In the genomic region with DNA sequence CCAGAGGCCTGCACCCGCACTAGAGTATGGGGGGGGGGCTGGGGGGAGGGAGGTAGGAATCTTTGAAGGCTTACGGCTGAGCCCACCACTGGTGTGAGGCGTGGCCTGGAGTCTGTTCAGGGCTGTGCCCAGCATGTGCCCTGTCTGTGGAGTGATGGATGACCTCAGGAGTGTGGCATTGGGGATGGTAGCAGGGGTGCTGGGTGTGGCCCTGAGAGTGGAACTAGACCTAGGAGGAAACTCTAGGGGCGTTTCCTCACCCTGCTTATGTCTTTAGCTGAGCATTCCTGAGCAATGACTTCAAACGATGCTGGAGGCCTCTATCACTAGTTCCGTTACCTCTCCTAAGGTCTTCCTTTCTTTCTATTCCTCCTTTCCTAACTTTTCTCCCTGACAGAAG, we compare ENCODE assay signal across 8 mouse cellular contexts. TPM values are rescaled to one million over a fixed set of nuclear protein-coding genes. Genes with fewer than 3 reads are reported as not detected.
DNase-seq lines count a peak whose midpoint lies in the region; ATAC-seq lines count a peak whose summit lies in the region.

No protein-coding gene starts in this region.

- H3K4me3 ChIP-seq in kidney, embryonic 16.5 days (ENCODE audit: low read length): peak overlapping the region; percentile 52
- peak overlapping the region; percentile 91 for H3K4me3 ChIP-seq in megakaryocyte, embryonic 14.5 days (replicated peaks)

- peaks cover 24% of the 10 kb centered on the region for H3K4me1 ChIP-seq in kidney, embryonic 16.5 days (ENCODE audit: insufficient read depth, low read length)
- H3K4me1 ChIP-seq in megakaryocyte, embryonic 14.5 days: peaks cover 56% of the 10 kb centered on the region

- H3K4me2 ChIP-seq in kidney, embryonic 16.5 days (replicated peaks; ENCODE audit: low read depth, low read length): peak overlapping the region; percentile 77

- H3K27ac ChIP-seq in kidney, embryonic 16.5 days (ENCODE audit: low read length): peak overlapping the region; percentile 80

- no peak for ATAC-seq in kidney, embryonic 16.5 days (ENCODE audit: low FRiP score, low TSS enrichment)

- no peaks in the 10 kb centered on the region for H3K27me3 ChIP-seq in kidney, embryonic 16.5 days (ENCODE audit: insufficient read depth, low read length)
- H3K27me3 ChIP-seq in megakaryocyte, embryonic 14.5 days (replicated peaks): peaks cover 2% of the 10 kb centered on the region

- DNase-seq in urinary bladder, postnatal 14 days (ENCODE audit: low spot score): peak; percentile 34
- DNase-seq in urinary bladder, postnatal 36 days (ENCODE audit: low spot score in 2 of 2): no peak
- DNase-seq in heart, adult 18-20 months: peak; percentile 67 to 72
- no peak for DNase-seq in layer of hippocampus, adult 11-12 months (ENCODE audit: low spot score)
- DNase-seq in spleen, postnatal 4 days (ENCODE audit: low spot score in 2 of 2): no peak
- DNase-seq in right cerebral cortex, adult 2 months (ENCODE audit: low spot score in 2 of 2): no peak

- no peaks in the 10 kb centered on the region for H3K9me3 ChIP-seq in kidney, embryonic 16.5 days (ENCODE audit: low read length)
- no peaks in the 10 kb centered on the region for H3K9me3 ChIP-seq in megakaryocyte, embryonic 14.5 days

- H3K9ac ChIP-seq in kidney, embryonic 16.5 days (replicated peaks; ENCODE audit: low read length): peak overlapping the region; percentile 62

- 28% methylated on average over 6 of the region's 6 CpGs for WGBS in kidney, embryonic 16.5 days

- peaks cover 8% of the 10 kb centered on the region; the same call in 1 of the 2 replicates for H3K36me3 ChIP-seq in kidney, embryonic 16.5 days (ENCODE audit: insufficient read depth, low read length)
- H3K36me3 ChIP-seq in megakaryocyte, embryonic 14.5 days (replicated peaks; ENCODE audit: low read length): peaks cover 3% of the 10 kb centered on the region

RNA-seq across cellular contexts. Expression of a gene that starts 2.2 kb away (rescaled TPM):
- 1 to 10 TPM in 1 of 2 experiments, under 1 TPM in 1; 0.85 to 1.2 TPM for total RNA-seq in heart, adult 18-20 months (2021)
- polyA plus RNA-seq in kidney, embryonic 16.5 days (2015; fragmentation: Nextera tagmentation; extraction: Ambion mirVana): 0.14 and 0.23 TPM in 2 replicates
- polyA plus RNA-seq in megakaryocyte, embryonic 14.5 days (2012; ENCODE audit: insufficient read depth, low replicate concordance): 0.23 TPM in 1 of 2 replicates, not detected in the other

RNA-seq across cellular contexts. Expression of a gene that starts 2.3 kb away (rescaled TPM):
- total RNA-seq in heart, adult 18-20 months (2021): 100 to 1,000 TPM; 109 to 122 TPM
- polyA plus RNA-seq in kidney, embryonic 16.5 days (2015; fragmentation: Nextera tagmentation; extraction: Ambion mirVana): 95.0 and 108 TPM in 2 replicates
- 1.5 and 8.9 TPM in 2 replicates for polyA plus RNA-seq in megakaryocyte, embryonic 14.5 days (2012; ENCODE audit: insufficient read depth, low replicate concordance)

RNA-seq across cellular contexts. Expression of a gene that starts 41.6 kb away (rescaled TPM):
- 1 to 10 TPM; 3.7 to 4.6 TPM for total RNA-seq in heart, adult 18-20 months (2021)
- polyA plus RNA-seq in kidney, embryonic 16.5 days (2015; fragmentation: Nextera tagmentation; extraction: Ambion mirVana): 0.81 and 0.92 TPM in 2 replicates
- polyA plus RNA-seq in megakaryocyte, embryonic 14.5 days (2012; ENCODE audit: insufficient read depth, low replicate concordance): not detected in 2 replicates

RNA-seq across cellular contexts. Expression of a gene that starts 41.7 kb away (rescaled TPM):
- total RNA-seq in heart, adult 18-20 months (2021): not detected
- not detected in 2 replicates for polyA plus RNA-seq in kidney, embryonic 16.5 days (2015; fragmentation: Nextera tagmentation; extraction: Ambion mirVana)
- not detected in 2 replicates for polyA plus RNA-seq in megakaryocyte, embryonic 14.5 days (2012; ENCODE audit: insufficient read depth, low replicate concordance)

Comparison
In these comparisons a context has a peak if more than half of its experiments do, and no peak if none do; other contexts are left out.
1. DNase-seq: peak in urinary bladder, postnatal 14 days (single experiment) and heart, adult 18-20 months (2 of 2); none in urinary bladder, postnatal 36 days (0 of 2), layer of hippocampus, adult 11-12 months (single experiment), spleen, postnatal 4 days (0 of 2) and right cerebral cortex, adult 2 months (0 of 2).